Mouse (Mus musculus) adrenal gland, adult 8-10 months (tissue): ENCODE measurements at regions not wholly inside any gene's neighbourhood (a gene's known extent, or its start where the extent isn't known, plus 50 kb on each side); places are given as distances from the start of the nearest gene placed in this dataset.

Experiments used
- DNase-seq: peaks from one replicate; pipeline ENCODE4 v3.0.0; 2022

DNA sequence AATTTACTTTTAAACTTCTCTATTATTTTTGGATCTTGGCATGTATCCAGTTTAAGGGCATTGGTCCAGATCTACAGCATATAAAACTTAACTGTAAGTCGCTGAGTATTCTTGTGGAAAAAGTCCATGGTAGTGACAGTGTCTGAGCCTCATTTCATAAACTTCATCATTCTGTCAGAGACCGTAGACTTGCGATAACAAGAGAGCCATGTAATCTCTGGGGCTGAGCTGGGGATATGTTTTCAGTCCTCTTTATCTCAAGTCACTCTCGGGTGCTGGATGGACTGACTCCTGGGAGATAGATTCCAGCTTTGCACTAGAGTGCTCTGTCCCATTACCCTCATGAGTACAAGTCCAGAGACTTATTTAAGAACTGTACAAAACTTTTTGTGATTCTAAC is 362.0 kb downstream of the Fat4 start:
- DNase-seq, result no peak

DNA sequence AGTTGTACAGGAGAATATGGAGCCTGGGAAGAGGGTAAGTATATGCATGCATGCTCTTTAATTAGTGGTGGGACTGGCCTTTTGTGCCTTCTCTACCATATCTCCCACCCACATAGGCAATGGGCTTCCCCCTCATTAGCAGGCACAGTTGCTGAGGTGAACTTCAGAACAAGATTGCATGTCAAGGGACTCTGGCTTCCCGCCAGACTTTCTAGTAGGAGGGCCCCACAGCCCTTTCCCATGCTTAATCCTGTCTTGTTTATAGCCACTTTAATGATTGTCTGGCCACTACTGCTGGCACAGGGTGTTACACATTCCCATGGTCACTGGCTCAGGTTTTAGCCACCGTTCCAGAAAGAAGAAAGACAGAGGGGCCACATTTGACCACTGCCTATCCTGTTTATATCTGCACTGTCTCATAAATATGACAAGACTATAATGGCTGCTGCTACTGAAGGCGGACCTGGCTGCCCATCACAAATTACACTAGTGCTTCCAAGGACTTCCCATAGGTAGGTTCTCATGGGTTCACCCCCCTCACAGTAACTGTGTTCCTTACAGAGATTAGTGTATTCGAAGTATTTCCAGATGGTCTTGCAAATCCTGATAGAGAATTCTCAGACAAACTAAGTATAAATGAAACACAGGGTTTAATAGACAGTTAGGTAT is 362.6 kb downstream of the Fat4 start:
- no peak for DNase-seq

DNA sequence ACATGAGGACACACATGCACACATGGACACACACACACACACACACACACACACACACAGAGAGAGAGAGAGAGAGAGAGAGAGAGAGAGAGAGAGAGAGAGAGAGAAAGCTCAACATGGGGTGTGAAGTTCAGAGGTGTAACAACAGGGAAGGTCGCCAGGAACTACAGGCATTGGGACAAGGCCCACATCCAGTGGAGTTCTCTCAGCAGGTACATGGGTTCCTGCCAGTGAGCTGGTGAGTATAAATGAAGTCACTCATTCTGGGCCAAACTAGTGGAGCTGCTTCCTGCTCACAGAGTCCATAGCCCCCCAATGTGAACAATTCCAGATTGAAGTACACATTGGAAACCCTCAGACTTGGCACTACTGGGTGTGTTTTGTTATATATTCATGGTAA is 366.3 kb downstream of the Fat4 start:
- no peak for DNase-seq

DNA sequence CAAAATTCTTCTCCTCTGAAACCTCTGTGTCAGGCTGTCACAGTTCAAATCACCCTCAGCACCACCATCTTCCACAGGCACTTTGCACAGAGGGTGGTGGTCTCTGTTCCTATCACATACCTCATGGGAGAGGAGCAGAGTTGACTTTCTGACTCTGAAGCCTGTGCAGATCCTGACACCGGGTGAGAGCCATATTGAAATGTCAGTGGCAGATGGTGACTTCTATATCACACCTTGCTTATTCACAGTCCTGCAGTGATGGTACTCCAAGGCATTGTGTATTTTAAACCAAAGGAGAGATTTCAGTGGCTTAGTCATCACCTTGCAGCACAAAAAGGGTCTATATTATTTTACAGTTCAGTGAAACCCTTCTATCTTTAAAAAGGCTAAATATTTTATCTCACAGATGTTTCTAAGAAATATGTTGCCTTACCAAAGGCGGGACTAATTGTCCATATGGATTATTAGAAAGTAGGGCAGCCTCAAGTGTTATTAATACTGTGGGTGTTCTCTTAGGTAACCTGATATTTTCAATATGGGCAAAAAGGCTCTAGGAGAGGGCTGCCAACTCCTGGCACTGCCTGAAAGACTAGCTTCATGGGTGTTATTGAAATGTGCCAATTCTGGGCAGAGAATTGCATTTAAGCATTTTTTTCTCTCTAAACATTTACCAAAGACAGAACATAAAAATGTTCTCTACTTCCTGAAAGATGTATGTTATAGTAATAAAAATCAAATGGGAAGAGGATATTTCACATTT is 378.1 kb downstream of the Fat4 start:
- DNase-seq, result no peak

DNA sequence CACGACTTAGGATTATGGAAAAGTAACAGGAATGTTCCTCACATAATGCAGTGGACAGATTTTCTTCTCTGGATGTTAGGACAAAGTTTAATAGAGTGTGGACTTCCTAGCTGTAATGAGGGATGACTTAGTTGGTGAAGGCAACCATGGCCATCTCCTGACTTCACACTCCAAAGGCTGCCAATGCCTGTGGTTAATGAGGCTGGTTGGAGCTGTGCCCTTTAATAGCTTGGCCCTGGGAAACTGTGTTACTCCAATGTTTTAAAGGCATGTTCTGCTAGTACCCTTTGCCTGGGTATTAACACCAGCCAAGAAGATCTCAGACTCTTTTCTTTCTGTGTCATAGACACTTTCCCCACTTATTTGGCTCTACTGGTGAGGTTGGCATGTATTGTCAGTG is 378.9 kb downstream of the Fat4 start:
- no peak for DNase-seq

DNA sequence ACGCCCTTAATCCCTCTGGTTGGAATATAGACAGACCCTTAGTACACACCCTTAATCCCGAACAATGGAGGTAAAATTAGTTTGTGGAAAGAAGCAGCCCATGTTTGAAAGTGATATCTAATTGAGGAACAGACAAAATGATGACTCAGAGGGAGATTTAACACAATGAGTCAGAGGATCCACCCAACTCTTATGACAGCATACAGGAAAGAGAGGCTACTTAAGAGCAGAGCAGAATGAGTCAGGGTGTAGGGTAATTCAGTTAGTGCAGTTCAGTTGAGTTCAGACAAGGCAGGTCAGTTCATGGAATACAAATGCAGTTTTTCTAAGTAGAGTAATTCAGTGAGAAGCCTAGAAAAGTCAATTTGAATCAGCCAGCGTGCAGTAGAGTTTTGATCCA is 382.6 kb downstream of the Fat4 start:
- no peak for DNase-seq

DNA sequence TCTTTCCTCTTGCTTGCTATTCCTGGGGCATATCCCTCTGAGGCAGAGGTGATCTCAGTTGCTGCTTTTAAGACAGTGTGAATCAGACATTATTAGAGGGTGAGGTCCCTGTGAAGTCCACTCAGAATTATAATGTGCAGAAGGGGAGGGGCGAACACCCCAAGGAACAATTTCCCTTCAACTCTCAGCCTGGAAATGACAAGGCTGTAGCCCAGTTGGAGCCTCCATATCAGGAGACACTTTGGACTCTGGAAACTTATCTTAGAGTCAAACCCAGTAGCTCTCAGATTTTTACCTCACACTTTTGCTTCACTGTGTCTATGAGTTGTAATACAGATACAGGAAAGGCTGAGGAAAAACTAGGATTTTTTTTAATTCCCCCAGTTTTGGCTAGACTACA is 385.9 kb downstream of the Fat4 start:
- DNase-seq, result no peak

DNA sequence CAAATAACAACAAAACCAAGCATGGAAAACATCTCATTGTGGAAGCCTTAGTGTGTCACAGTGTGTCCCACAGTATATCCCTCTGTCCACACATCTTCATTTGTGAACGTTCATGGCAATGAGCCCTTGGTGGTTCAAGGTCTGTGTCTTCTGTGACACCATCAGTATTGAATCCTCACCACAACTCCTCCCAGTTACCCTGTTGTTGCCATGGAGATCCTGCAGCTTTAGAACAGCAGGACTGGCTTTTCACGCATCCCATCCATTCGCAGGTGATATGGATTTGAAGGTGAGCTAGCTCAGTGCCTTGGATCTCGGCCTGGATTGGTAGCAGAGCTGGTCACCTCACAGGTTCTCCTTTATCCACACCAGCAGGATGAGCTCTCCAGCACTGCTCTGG is 390.2 kb downstream of the Fat4 start:
- DNase-seq, result no peak

DNA sequence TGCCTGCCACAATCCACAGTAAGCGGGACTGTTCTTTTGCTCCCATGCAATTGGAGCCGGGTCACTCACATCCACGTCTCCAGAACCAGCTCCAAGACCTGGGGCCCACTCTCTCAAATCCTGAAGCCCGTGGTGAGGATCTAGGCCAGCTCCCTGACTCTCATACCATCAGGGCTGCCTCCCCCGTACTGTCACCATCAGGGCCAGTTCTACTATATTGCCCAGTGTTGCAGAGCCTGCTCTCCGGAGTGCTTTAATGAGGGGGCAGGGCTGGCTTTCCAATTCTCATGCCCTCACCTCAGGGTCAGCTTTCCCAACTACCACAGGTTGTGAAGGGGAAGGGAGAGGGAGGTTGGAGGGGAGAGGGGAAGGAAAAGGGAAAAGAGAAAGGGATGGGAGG is 390.6 kb downstream of the Fat4 start:
- no peak for DNase-seq

DNA sequence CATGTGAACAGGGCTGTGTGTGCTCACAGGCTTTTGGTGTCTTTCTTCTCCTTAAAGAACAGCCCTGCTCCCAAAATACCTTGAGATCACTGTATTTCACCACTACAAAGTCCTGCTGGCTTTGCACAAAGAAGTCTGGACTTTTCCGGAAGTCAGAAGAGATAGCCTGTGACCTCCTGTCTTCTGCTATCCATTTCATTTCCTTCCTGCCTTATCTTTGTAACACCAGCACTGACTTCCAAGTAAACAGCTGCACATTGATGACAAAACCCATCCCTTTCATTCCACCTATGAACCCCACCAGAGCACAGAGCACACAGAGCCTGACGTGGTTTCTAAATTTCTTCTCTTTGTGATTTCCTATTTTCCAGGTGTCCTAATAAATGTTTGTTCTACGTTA is 408.5 kb downstream of the Fat4 start:
- DNase-seq, result no peak

DNA sequence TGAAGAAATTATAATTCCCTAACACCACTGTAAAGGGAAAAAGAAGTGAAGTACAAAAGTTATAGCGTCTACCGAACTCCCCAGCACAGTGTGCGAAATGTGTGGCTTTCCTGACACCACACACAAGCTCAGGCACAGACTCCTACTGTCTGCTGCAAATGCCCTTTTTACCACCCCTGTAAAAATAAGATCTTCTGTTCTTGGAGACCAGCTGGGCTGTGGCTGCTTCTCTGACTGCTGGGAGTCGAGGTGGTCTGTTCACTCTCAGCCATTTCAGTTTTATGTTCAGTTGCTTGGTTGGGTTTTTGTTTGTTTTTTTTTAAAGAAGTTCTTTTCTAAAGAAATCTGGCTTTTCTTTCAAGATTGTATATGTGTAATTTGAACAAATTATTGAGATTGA is 409.5 kb downstream of the Fat4 start:
- DNase-seq, result no peak

DNA sequence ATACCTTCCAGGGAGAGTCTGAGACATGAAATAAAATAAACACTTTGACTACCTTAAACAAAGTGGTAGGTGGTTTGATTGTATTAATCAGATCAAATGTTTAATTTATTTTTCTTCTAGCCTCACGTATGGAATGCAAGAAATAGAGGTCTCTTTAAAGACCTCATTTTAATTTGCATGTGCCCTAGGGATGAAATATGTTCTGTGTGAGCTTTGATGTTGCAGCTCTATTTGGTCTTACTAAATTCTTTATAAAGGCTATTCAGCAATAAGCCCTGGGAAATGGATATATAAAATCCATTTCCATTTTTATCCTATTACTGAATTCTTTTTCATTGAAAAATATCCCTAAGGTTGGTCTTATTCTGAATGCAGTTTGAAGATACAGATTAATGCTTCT is 422.7 kb downstream of the Fat4 start:
- no peak for DNase-seq

DNA sequence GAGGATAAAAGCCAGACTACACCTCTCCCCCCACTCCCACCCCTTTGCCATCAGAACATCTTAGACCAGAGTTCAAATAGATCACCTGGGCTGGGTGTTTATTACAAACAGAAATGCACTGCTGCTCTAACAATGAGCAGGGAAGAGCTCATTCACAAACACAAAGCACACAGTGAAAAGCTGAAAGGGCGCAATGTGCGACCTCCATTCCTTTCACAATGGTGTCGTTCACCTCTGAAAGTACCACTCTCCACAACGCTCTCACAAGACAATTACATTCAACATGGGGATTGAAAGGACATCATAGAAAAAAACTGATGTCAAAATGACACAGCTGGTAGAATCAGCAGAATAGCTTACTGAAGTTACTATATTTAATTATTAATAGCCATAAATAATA is 426.8 kb downstream of the Fat4 start:
- DNase-seq, result no peak

DNA sequence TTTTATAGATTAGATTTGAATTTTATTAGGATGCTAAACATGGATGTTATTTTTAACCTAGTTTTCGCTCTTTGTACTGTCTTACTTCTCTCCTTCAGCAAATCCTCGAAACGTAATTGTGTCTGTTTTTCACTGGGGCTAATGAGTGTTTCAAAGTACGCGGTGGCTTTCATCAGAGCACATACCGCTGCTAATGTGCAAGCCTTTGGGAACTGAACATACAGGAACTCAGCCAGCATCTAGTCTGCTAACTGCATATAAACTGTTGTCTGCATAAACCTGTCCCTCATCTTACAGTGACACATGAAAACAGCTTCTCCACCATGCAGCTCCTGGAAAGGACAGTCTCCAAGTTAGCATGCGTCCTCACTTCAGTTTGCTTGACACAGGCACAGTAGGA is 434.1 kb downstream of the Fat4 start:
- DNase-seq, result no peak

DNA sequence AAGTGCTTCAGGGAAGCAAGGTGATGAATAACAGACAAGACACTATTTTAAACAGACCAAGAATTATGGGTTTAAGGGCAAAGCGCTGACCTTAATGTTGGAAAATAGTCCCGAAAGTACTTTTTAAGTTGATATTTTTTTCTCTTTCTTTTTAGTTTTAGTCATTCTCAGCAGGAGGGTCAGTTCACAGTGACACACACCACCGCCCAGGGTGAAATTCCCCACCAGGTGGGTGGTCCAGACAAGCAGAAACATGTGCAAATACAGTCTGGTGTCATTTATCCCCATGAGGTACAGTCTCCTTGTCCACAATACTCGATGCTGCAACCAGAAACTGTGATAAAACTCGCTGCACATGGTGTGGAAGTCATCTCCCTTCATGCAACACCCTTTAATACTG is 435.5 kb downstream of the Fat4 start:
- no peak for DNase-seq

DNA sequence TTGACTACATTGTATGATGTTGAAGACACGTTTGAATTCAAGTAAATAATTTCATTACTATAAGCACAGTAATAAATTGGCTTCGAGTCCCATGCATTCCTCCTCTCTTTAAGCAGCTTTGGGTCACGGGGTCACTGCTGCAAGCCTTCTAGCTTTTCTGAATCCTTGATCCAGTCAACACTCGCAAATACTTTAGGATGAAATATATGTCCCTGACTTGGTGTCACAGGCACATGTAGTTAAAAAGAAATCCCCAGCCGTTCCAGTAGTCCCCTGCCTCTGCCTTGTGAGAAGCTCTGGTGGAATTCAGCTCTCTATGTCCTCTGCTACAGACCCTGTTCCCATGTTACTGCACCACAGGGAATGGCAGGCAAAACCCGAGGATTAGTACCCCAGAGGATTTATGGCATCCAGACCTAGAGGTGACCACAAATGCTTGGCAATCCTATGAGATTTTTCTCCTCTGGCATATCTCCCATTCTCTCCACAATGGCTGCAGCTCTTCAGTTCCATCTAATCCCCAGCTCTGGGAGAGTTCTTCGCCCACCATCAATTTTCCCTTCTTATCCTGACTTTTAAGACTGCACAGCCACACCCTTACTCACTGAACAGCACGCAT is 449.0 kb downstream of the Fat4 start:
- no peak for DNase-seq

DNA sequence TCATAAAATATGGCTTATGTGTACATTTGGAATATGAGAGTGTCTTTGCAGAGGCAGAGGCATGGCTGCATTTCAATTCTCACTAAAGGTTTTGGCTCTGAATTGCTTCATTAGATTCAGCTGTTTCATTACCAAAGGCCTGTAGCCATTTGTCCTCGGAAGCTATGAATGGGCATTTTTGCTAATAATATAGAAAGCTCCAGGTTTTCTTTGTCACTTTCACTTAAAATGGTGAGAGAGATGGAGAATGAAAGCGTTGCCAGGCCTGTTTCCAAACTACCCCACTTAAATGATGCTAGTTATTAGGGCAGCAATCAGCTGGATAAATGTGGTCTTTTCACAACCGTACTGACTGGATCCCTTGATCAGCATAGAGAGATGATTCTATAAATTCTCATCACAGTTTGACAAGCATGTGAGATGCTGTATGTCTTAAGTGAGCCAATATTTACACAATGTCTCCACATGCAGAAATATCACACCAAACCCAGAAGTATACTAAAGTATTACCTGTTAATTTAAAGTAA is 454.5 kb downstream of the Fat4 start:
- DNase-seq, result no peak

DNA sequence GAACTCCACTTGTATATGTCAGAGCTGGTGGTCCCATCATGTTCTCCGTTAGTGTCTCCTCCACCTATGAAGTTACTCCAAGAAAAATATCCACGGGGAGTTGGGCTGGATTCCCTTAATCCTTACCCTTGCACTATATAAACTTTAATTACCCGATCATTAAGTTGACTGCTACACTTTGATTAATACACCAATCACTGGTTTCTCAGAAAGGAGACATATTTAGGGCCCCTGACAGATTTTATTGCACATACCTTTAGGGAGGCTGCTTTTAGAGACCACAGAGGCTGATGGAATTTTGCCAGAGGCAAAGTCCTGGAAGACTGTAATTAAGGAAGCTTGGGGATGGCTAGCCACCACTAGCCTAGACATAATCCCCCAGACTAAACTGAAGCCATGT is 457.3 kb downstream of the Fat4 start:
- DNase-seq, result no peak

DNA sequence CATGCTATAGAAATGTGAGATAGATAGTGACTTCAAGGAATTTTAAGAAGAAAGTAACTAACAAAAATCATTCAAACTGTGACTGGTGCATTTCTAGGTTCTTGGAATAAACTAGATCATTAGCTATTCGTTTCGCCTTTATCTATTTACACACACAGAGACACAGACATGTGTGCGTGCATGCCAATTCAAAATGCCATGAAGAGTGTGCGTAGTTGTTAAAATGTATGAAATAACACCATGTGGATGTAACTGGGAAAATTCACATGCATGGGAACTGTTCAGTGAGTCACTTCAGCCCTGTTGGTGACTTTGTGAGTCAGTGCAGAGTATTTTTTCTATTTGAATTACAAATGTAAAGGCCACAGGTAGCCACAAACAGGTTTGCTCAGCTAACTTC is 460.8 kb downstream of the Fat4 start:
- no peak for DNase-seq

DNA sequence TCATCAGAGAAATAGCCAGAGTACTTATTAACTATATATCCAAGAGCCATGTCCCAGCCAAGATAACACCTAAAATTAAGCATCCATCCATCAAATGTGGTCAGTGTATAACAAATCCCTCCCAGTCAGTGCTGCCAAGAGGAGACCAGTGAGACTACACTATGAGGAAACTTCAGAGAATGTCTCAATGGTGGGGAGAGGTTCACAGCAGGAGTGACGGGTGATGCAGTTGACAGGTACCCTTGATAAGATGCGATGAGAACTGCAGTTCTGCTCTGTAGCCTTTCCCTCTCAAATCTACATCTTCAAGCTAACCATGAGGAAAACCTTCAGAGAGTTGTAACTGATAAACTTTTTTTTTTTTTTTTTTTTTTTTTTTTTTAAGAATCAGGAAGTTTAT is 470.3 kb downstream of the Fat4 start:
- DNase-seq, result no peak

DNA sequence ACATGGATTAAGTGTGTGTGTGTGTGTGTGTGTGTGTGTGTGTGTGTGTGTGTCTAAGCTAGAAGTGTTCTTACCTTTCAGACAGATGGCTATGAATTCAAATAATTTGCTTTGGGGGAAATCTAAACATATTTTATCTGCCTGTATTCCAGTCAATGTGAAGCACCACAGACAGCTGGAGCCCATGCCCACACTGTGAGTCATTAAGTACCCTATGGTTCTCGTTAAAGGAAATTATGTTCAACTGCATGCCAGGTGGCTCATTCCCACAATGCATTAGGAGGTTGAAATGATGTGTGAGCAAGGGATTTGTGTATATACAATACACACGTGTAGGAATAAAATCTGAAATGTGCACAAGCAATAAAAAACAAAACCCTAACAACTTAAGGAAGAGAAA is 473.5 kb downstream of the Fat4 start:
- DNase-seq, result no peak

DNA sequence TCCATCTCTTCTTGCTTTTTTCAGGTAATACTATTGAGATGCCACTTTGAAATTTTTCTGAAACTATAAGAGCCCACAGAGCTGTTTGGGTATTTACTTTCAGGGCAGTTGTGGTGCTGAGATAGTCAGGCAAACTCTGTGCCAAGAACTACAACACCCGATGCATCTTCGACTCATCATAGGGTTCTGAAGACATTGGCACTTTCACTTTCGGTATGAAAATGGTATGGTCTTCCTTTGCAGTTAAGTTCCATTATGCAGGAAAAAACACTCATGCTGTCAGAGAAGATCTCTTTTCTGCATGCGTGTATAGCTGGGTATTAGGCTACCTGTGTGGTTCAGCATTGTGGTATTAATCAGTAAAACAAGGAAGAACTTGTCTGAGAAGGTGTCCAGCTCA is 484.2 kb downstream of the Fat4 start:
- DNase-seq, result no peak

DNA sequence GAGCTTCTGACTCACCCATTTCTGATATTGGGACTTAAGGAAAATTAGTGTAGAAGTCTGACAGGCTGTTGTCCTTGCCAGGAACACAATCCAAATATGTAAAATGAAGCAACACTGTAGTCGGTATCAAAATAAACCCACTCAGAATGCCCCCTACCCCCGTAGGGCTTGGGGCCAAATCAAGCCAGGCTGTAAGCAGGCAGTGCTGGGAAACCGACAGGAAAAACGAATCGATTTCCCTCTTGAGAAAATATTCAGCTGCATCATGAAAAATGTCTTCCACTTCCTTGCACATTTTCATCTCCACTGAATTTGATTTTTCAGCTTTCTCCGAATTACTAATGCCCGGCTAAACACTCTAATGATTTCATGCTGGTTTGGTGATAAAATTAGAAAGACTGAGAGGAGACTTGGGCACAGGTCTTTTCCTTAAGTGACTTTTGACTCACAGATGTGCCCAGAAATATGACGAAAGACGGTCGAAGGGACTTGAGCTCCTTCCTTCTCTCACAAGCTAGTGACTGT is 485.7 kb downstream of the Fat4 start:
- no peak for DNase-seq

DNA sequence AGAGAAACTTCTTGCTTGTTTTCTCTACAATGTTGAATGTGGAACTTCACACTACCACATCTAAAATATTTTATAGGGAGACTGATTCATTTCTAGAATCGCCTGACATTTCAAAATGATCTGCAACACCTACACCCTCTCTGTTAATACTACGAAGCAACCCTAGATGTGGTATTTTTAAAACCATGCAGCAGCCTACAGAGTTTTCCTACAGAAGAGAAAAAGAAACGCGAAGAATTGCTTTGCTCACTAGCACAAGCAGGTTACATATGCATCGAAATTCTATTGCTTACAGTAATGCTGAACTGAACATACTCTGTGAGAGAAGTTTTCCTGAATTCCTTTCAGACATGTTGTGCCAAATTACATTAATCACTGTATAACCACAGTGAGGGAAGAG is 488.7 kb downstream of the Fat4 start:
- DNase-seq, result no peak
